Mouse (Mus musculus): ENCODE results near the gene Iqgap1.

- no peak for TF ChIP-seq CTCF (IDR thresholded peaks at IDR 0.05; ENCODE audit: low read depth, low read length)
- TF ChIP-seq EP300 (IDR thresholded peaks at IDR 0.05; ENCODE audit: insufficient read depth, low read depth, low read length), result no peak
Measured at GRCm38 (mm10) chr7:80719582-80719981, 106.2 kb downstream of the Iqgap1 start.
